Mouse (Mus musculus) ZHBTc4 (cell line): ENCODE measurements at regions not wholly inside any gene's neighbourhood (a gene's known extent, or its start where the extent isn't known, plus 50 kb on each side); places are given as distances from the start of the nearest gene placed in this dataset.

ENCODE experiments used
- DNase-seq: peaks from one replicate; pipeline ENCODE4 v3.0.0-alpha.2; 2011; ENCODE audit warnings: low read depth, low spot score

DNA sequence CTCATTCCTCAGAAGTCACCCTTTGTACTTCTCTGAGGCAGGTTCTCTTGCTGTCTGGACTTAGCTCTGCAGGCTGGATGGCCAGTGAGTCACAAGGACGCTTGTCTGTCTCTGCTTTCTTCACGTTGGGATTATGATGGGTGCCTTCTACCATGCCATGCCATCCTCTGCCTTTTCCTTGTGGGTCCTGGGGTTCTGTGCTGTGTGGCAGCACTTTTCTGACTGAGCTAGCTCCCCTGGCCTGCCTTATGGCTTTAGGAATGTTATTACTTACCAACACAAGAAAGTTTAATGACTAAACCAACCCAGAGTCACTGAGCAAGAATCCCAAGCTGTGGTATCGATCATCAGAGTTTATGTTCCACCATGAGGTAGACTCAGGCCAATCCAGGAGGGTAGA, 280.7 kb downstream of the Gm49356 start:
- DNase-seq = no peak

DNA sequence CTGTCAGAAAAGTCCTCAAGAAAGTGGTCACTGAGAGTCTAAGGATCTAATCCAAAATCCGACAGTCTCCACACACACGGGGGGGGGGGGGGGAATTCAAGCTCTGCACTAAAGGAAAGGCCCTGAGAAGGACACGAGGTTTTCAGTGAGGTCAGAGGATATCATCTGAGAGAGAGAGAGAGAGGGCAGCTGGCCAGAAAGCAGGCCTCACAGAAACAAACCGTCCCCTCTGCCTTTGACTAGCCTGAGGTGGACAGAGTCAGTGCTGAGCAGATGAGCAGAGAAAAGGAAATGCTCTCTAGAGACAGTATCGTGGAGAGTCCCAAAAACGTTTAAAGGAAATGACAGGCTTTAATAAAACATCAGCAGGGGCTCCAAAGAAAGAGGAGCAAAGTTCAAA, 282.0 kb downstream of the Gm49356 start:
- no peak for DNase-seq

DNA sequence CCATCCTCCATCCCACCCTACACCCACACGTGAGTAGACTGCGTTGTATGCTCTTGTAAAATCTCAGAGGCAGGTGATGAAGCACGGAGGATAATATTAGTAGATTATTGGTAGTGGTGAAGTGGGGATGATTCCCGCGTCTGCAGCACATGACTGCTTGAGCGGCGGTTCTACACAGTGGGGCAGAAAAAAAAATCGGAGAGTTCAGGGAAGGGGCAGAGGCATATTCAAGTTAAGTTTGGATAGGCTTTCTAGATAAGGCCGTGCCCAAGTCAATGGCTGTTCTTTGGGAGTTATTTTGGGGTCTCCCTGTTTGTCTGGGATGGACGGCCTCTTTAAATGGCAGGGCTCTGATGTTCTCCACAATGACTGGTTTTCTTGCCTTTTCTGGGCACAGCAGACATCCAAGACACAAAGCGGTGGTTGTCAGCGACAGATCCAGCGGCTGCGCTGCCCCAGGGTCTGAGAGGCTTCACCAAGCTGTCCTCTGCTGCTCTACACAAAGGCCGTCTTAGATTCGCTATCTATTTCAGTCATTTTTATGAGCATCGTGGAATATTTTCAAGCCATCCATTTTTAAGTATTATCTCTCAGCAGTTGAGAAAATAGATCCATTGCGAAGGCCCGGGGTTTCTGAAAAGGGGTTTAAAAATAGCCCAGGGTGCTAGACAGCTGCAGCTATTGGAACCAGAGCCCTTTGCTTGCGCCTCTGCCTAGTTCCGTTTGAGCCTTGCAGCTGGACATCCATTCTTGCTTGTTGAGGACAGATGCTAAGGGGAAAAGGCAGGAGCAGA, 284.6 kb downstream of the Gm49356 start:
- peak; percentile 13 for DNase-seq

DNA sequence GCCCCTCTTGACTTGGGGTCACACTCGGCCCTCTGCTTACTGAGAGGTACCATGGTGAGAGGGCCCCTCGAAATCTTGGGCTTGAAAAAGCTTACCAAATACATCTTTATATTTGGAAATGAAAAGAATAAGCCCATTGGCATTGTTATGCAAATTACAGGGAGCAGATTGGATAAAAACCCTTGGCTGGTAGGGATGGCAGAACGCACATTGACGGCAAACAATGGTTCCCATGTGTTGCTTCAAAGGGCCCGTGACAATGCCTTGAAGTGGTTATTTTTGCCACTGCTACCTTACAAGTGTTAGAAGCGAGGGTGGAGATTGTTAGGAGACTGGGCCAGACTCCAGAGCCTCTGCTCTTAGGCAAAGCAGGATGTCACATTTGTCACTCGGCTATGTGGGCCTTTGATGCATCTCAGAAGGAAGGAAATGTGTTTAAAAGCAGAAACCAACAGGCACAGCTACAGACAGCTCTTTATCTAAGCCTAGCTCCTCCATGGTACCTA, 285.2 kb downstream of the Gm49356 start:
- DNase-seq = peak; percentile 32

DNA sequence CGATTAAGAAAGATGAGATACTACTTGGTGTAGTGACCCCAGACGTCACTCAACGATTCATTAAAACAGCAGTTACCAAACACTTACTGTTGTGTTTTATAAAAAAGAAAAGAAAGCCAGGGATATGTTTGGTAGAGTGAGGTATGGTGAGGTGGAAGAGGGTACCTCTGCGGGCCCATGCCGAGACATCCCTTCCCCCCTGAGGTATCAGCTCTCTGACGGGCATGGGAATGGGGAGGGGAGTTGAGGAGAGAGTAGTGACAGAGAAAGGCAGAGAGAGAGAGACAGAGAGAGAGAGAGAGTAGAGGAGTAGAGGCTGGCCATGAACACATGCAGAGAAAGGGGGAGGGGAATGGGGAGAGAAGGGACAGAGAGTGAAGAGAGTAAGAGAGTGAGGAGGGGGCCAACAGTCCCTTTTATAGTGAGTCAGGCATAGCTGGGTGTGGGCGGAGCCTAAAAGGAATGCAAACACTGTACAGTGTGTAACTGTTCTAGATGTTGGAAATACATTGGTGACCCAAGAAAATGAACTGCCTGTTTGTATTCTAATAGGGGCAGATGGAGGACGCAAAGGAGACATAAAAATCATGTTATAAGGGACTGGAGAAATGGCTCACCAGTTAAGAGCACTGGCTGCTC, 285.9 kb downstream of the Gm49356 start:
- DNase-seq = no peak

DNA sequence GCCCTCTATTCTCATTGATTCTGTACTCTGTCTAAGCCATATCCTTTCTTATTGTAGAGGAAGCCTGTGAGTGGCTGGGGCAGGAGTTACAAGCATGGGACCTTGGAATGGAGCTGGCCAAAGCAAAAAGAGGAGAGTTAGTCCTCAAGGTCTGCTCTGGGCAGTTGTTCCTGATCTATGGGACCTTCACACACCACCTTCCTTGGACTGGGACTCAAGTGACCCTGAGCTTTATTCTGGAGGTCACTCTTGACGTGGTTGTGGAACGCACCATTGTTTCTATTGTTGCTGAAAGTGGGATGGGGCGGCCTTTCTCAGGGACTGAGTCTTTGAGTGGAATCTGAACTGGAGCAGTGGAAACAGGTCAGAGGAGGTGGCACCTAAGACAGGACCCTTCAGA, 291.0 kb downstream of the Gm49356 start:
- no peak for DNase-seq

DNA sequence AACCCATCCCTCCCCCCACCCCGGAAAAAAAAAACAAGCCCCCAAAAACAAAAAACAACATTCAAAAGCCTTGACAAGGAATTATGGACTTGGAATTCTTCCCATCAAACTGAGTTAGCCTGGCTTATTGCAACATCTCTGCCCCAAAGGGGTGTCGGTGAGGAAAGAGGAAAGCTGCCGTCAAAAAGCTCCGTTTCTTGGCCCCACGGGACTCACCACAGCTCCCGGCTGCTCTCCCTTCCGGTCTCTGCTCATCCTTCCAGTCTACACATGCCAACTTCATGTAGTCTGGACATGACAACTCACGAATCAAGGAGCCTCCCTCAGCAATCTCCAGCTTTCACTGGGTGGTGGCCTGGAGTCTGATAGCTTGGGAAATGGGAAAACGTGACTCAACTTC, 295.4 kb downstream of the Gm49356 start:
- no peak for DNase-seq

DNA sequence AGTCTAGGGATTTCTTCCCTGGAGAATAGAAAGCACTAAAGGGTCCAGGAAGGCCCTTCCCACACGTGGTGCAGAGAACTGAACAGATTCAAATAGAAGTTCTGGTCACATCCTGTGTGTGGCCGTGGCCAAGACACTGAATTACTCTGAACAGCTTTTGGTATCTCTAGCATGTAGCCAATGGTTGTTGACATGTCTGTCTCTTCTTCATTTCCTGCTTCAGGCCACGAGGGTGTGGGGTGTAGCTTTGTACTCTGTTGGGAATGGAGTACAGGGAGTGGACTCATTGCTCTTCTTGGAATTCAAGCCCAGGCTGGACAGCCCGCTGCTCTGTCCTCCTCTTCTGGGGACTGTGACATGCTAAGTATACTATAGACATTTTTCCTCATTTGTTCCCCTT, 298.5 kb downstream of the Gm49356 start:
- DNase-seq = no peak

DNA sequence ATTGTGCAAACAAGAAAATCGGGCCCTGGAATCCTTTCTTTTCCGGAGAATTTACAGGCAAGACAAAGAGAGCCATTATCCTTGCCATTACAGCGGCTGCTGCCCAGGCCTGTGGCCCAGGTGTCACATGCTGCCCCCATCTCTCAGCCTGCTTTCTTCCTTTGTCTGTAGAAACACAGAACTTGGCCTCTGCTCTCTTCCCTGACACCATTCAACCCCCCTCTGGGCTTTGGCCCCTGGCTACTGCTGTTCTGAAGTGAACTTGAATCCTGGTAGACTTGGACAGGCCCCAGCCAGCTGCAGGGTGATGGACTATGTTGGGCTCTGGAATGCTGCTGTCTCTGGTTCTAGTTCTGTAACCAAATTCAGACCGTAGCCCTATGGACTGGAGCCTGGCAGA, 299.3 kb downstream of the Gm49356 start:
- DNase-seq = peak; percentile 82

DNA sequence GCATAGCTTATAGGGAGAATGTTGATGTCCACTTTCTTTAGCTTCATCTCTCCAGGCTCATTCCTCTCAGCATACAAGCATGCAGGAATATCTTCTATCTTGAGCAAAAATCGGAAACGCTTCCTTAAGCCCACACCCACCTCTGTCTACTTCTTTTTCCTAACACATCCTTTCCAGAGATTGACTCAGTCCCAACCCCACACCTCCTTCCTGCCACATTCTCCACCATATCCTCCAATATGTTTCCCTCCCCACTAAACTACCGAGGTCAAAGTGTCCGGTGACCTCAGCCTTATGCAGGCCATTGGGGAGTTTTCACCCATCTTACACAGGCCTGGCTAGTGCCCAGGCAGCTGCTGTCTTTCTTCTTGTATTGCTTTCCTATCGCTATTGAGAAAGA, 301.4 kb downstream of the Gm49356 start:
- no peak for DNase-seq

DNA sequence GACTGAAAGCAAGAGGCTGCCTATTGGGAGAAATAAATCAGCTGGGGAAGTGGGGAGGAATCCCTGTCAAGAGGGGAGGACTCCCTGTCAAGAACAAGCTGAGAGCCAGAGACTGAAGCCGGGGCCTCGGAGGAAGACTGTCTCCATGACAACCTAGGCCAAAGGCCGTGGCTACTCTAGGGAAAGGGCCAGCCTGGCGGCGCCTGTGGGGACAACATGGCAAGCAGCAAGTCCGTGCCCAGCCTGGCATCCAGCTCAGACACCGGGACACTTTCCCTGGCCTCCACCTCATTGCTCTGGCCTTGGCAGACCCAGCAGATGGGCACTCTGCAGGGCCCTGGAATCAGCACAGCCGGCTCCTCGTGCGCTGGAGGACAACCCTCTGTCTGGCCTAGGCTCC, 305.3 kb downstream of the Gm49356 start:
- no peak for DNase-seq

DNA sequence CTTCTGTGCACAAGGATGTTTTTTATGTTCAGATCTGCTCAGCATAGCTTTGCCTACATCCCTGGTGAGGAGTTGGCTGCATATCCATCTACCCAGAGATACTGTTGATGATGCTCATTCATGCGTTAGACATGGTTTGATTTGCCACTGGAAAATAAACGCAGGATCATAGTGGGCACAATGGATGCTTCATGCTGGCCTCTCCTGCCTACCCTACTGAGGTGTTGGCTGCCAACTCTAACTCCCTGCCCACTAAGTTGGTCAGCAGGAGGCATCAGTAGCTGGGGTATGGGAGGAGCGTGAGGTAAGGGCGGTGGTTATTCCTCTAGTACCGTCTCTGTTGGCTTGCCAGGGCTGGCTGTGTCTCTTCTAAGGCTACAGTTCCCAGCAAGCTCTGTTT, 307.3 kb downstream of the Gm49356 start:
- DNase-seq = no peak

DNA sequence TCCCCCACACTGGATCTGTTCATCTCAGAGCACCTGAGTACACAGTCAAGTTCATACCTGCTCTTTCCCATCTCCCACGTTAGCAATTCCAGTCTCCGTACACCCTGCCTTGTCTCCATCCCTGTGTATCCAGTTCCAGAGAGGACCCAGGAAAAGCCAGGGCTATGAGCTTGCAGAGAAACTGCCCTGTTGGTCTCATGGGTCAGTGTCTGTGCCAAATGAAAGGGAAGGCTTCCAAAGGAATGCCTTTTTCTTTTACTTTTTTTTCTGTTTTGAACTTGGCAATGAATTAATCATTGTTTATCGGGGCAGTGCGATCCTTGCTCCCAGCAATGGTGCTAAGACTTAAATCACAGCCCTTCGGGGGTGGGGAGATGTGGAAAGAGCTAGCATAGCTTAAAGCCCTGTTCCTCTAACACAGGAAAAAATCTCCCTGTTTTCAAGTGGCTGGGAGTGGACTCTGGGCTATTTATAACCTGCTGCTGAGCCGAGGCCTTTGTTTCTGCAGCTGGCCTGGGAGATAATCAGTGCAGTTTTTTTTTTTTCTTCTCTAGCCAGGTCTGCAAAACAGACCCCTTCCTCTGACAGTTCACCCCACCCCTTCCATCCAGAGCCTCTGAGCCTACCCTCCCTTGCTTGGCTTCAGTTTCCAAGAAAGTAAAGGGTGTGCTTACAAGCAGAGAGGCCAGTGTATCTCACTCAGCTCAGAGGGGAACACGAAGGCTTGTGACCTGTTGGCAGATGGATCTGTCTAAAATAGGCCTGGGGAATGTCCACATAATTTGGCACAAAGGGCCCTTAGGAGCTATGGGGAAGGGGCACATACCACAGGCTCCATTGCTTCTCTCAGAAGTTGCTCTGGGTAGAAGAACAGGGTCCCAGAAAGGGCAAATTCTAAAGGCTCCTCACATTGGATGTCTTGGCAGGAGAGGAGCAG, 308.6 kb downstream of the Gm49356 start:
- DNase-seq = no peak

DNA sequence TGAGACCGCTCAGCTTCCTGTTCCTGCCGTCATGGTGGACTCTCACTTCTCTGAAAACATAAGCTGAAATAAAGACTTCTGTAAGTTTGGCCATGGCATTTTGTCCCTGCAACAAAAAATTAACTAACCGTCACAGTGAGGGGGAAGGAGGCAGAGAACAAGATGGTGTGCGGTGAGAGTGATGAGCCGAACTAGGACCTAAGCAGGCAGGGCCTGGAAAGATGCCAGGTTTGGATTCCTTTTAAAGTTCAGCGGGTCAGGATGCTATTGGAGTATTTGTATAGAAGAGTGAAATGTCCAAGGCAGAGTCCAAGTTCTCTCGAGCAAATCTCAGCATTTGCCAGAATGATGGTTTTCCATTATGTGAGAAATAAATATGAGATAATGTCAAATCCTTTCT, 312.3 kb downstream of the Gm49356 start:
- DNase-seq = no peak

DNA sequence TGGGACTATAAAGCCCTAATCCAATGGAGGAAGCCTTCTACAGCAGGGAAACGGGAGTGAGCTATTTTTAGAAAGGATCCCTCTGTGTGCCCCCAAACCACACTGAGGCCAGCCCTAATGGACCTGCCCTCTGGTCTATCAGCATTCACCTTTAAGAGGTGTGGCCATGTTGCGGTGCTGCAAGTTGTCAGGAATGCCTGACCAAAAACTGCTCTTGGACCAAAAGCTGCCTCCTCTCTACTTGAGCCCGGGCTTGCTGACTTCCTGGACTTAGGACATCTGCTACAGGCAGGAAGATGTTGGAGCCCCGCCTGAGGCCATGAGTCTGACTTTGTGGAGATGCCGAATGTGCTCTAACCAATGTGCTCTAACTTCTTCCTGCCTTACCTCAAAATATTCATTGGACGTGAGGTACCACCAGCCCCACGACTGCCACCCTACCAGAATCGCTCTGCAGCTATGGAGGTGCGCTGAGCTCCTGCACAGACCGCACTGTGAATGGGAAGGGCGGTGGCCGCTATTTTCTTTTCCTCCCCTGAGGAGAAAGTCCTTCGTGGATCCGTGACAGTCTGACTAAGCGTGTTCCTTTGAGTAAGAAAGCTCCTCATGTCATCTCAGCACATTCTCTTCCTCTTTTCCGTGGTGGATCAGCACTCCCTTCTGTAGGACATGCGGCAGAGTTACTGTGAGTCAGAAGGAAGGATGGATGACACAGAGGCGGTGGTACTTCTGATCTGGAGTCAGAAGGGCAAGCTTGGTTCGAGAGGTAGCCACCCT, 313.0 kb downstream of the Gm49356 start:
- DNase-seq = no peak

DNA sequence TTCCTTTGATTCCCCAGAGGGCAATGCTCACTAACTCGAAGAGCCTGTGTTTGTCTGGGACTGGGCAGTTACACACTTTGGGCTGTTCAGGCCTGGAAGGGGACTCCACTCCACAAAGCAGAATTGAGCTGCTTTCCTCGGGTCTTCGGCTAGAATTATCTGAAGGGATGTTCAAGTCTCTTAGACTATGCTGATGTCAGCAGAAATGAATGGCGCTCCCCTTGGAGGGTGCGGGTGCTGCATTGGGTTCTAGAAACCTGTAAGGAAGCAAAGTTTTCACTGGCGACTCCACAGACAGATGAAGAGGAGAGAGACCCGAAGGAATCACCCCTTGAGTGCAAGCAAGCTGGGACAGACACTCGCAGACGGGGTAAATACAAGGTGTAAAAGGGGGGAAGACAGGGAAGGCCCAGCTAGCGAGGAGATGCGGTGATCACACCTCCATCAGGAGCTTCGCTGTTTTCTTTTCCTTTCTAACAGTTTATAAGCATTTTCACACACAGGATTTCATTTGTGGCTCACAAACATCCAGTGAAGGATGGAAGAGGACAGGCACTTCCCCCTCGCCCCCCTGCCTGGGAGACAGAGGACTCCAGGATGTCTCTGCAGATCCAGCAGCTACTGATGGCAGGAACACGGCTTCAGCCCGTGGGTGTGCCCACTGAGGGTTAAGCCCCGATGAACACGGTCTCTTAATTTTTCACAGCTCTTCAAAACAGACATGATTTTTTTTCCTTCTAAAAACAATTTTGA, 314.2 kb downstream of the Gm49356 start:
- no peak for DNase-seq

DNA sequence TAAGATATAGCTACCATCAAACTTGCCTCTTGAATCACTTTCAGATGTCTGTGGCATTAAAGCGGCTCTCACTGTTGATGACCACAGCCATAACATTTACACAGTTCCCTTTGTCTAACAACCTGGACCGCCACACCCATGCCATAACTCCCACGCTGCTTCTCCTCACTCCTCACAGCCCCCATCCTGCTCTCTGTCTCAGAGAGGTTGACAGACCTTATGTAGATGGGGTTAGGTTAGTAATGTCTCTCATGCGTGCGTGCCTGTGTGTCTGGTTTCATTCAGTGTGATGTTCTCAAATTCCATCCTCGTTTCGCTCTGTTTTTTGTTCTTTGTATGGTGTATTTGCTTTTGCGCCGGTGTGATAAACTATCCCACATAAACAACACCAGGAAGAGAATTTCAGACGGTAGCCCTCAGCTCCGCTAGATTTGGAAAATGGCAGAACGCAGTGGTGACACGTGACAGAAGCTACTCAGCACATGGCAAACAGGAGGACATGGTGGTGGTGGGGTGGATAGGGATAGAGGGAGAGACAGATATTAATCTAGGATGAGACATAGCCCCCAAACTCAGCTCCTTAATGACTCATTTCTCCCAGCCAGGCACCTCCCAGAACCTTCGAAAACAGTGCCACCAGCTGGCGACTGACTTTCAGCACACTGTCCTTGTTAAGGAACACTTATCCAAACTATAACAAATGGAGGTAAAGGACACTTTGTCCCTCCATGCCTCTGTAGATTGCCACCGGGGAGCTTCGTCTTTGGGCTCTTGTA, 314.9 kb downstream of the Gm49356 start:
- DNase-seq = peak; percentile 51

DNA sequence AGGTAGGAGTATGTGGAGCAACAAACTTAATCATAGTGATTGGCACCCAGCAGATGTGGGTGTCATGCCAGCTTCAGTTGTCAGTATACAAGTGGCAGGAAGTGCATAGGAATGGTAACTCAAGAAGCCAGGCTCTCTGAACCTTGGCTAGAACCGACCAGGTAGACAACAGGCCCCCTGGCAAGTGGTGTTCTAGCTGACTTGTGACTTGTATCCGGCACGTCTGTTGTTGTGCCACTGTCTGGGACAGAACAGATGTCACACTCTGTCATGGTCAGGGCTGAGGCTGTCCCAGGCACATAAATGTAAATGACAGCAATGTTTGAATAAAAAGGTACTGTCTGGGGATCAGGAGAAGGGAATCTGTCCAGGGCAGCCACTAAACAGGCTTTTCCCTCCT, 316.0 kb downstream of the Gm49356 start:
- DNase-seq = no peak

DNA sequence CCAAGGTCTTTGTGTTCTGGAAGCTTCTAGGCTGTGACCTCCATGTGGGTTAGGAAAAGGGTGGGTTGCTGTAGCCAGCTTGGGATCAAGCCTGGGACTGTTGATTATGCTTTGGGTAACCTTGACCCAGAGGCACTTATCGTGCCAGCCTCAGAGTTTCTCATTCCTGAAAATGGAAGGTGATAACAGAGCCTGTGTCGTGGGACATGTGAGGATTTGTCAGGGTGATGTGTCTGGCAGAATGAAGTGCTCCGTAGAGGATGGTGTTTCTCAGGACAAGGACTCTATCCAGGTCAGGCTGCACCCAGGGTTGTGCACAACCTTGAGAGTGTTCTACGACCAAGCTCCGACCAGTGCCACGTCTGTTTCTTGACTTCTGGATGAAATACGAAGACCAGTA, 316.4 kb downstream of the Gm49356 start:
- no peak for DNase-seq

DNA sequence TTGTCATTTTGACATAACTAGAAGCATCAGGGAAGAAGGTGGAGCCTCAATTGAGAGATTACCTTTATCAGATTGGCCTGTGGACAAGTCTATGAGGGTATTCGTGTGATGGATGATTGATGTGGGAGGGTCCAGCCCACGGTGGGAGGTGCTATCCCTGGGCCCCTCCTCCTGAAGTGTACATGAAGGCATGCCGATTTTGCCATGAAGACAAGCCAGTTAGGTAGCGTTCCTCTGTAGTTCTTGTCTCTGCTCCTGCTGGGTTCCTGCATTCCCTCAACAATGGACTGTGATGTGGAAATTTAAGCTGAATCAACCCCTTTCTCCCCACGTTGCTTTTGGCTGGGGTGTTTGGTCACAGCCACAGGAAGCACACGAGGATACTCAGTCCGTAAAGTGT, 317.5 kb downstream of the Gm49356 start:
- DNase-seq = peak; percentile 61
